Mouse (Mus musculus) urinary bladder, postnatal 36 days (tissue): ENCODE measurements around the gene Selenoi.

ENCODE experiments used
- DNase-seq, 2 experiments: peaks; one replicate each; pipeline ENCODE4 v3.0.0; 2022; ENCODE audit warnings: low spot score in 2 of 2, mixed read lengths in 1 of 2

Gene Selenoi

DNA sequence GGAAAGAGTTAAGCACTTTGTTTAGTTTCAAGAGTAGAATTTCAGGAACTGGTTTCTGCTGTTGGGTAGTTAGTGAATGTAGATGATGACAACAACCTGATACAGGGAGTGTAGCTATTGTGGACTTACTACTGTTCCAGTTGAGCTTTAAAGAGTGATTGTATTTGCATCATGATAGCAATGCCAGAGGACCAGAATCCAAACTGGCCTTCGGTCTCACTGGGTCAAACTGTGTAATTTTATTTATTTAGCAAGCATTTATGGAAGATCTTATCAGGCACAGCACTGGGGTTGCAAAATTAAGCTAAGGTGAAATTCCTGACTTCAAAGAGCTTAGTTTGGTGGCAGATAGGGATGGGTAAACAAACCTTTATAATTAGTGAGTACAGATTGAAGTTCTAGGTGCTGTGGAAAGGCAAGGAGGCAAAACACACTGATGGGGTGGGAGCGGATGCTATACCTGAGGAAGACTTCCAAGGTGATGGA lies 3.3 kb downstream of the Selenoi start:
- no peak for DNase-seq

DNA sequence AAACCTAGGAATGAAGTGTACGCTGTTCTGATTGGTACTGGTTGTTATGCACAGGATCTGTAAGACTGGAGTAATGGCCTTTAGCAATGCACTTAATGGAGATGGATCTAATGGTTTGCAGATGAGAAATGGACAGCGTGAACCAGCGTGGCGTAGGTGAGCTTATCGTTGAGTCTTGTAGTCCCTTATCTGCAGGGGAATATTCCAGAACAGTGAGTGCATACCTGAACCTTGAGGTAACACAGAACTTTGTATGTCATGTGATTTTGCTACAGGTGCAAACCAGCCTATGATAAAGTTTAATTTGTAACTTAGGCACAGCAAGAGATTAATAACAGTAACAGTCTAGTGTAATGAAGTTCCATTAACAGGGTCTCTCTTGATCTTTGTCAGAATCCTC lies 6.2 kb downstream of the Selenoi start:
- DNase-seq: no peak

DNA sequence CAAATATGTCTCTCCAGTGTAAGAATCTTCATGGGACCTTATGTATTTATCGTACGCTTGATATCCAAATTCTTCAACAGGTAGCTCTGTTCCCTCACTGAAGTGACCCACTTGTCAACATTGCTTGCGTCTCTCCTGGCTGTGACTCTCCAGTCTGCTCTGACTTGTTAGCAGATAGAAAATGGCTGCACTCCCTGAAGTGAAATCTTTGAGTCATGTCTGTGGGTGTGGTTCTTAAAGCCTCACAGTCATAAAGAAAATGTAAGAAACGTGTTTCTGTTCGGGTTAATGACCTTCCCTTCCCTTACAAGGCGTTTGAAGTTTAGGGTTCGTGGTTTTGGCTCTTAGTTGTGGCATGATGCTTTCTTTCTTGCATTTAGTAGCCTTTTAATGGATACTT lies 8.2 kb downstream of the Selenoi start:
- no peak for DNase-seq

DNA sequence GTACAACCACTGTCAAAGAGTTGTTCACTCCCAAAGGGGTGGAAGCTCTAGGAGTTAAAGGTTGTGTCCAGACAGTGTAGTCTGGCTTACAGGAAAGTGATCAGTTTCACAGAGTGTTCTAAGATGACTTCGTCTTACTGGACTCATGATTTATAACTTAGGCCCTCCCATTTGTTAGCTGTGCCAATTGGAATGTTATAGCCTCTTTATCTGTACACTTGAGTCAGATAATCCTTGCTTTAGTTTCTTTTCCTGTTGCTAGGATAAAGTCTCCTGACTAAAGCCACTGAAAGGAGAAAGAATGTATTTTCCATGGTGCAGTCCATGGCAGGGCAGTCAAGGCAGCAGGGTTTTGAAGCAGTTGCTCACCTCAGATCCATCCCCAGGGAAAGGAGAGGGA lies 10.0 kb downstream of the Selenoi start:
- DNase-seq: no peak

DNA sequence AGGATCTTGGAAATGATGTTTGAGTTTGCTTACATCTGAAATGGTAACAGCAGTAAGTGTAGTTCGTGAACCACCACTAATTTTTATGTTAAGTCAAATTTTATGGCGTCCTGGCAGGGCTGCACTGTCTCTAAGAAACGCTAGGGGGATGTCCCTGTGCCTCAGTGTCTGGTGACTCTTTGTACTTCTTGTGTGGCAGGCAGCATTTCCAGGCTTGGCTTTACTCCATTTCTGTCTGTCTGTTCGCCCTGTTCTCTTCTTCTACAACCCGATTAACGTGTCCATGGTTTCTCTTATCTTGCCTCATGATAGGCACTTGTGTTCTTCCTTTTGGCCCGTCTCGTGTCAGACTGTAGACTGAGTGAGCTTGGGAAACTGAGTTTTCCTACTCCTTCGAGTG lies 11.4 kb downstream of the Selenoi start:
- no peak for DNase-seq

DNA sequence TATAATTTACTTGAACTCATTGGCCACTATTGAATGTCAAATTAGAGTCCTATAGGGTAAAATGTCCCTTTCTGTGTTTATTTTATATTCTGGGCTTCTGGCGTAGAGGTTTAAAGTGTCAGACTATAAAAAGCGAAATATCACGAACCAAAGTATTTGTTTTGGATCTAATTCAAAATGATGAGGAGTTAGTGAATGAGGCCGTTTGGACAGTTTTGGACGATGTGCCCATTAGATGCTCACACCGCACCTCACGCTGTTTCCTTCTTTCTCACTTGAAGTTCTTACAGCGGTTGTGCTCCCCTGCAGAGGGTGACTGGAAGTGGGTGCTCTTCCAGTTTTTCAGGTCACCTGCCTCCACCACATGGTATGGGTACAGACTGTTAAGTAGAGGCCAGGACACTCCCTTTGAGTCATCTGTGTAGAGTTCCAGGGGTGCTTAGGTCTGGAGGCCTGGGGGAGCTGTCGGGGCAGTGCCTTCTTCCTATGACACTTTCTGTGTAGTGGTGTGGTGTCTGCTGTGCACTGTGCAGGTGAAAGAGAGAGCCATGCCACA lies 13.6 kb downstream of the Selenoi start:
- DNase-seq: no peak

DNA sequence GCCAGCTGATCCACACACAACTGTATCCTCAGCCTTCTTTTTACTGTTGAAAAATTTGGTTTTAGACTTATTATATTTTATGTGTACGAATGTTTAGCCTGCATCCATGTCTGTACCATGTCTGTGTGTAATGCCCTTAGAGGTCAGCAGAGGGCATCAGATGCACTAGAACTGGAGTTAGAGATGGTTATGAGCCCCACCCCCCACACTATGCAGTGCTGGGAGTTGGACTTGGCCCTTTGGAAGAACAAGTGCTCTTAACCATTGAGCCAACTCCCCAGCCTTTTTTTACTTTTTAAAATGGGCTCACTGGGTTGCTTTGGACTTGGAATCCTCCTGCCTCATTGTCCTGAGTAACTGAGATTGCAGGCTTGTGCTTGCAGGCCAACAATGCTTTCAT lies 15.3 kb downstream of the Selenoi start:
- DNase-seq: no peak

DNA sequence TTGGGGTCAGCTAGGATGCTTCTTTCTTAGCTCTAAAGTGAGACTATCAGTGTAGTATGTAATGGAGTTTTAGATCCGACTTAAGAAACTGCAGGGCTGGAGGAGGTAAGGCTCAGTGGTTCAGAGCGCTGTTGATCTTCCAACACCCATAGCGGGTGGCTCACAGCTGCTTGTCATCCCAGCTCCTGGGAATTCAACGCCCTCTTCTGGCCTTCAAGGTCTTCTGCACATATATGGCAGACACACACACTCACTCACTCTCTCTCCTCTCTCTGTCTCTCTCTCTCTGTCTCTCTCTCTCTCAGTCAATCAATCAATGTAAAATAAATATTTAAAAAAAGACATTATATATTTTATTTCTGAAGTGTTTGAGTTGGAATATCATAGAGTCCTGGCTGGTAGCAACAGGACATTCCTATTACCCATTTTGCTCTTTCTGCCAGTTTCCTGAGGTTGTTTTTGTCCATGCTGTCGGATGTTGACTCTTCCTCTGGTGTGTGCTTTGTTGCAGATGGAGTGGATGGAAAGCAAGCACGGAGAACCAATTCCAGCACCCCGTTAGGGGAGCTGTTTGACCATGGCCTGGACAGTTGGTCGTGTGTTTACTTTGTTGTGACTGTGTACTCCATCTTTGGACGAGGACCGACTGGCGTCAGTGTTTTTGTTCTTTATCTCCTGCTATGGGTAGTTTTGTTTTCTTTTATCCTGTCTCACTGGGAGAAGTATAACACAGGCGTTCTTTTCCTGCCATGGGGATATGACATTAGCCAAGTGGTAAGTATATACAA lies 23.4 kb downstream of the Selenoi start:
- DNase-seq: no peak

DNA sequence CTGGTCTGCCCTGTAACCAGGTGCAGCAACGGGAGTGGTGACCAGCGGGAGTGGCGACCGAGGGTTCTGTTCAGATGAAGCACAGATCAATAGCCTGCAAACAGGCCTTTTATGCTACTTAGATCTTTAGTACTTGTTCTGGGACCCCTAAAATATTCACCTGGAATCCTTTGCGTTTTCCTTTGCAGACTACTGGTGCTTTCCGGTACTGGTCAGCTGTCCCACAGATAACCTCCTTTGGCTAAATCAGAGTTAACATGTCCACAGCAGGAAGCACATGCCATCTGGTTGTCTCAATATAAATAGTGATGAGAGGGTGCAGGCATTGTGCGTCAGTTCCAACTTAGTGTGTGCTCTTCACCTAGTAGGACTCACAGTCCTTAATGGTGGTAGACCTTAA lies 26.4 kb downstream of the Selenoi start:
- DNase-seq: no peak

DNA sequence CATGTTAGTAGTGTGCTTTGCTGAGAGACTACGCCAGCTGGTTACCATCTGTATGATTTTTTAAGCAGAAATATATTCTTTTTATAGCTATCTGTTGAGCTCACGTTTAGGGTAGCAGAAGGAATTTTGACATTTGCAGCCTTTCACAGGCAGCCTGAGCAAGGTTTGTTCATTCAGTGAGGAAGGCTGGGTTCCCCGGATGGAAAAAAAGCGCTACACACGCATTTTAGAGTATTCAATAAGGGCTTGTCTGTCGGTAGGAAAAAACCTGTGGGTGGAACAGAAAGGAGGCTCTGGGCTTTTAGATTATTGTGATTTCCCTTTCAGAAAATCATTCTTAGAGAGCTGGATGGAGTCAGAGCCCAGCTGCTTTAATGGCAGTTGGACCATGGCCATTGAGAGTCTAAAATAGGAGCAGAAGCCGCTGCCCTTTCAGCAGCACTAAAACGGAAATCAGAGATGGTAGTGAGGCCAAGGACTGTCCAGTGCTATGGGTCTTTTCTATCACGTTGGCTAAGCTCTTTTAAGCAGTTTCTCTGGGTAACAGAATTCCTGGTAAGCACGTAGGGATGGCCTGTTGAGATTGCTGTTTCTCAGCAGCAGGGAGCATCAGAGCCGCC lies 38.3 kb downstream of the Selenoi start:
- no peak for DNase-seq

DNA sequence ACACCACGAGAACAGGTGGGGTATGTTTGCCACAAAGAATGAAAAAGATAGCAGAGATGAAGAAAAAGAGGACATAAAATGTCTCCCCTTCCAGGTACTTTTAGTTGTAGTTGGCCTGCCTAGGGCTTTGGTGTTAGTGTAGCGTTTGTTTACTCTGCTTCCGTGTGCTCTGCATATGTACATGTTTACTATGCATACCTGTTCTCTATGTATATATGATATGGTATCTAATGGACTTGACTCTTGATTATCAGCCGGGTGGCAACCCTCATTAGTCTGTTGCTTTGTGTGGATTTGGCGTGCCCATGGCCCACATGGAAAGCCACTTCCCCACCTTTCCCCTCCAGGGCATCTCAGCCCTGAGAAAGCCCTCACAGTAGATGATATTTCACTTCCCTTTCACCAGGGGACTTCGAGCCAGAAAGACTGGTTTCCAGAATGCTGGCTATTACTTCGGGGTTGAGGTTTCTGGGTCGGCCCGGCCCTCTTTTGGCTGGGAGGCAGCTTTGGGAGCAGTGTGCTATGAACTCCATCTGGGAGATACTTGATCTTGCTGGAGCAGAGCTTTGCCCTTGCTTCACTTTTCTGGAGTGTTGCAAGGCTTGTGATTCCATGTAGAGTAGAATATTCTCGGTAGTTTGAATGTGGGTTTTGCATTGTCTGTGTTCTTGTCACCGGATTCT lies 39.4 kb downstream of the Selenoi start:
- DNase-seq: peak in 1 of 2 experiments; percentile 71

DNA sequence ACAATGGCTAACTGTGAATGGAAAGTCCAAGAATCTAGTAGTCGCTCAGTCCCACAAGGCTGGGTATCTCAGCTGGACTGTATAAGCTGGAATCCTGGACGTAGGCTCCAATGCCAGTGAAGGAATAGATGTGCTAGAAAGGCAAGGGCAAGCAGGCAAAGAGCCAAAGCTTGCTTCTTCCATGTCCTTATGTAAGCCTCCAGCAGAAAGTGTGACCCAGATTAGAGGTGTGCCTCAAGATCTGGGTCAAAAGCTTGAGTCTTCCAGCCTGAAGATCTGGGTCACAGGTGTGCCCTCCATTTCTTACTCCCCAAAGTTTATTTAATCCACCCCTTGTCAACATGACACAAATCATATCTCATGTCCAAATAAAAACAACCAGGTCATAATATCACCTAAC lies 44.0 kb downstream of the Selenoi start:
- DNase-seq: no peak

DNA sequence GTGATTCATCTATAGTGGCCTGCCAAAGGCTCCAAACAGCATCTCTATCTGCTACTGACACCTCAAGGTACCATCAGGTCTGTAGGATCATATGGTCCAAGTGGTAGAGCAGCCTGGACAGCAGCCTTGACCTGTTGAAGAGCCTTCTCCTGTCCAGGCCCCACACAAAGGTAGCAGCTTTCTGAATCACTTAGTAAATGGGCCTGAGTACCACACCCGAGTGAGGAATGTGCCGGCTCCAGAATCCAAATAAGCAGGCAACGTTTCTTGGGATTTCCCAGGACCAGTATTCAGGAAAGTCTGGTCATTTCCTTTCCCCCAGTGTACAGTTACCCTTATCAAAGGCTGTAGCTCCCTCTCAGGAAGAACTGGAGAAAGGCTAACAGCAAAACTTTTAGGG lies 46.6 kb downstream of the Selenoi start:
- DNase-seq: no peak

DNA sequence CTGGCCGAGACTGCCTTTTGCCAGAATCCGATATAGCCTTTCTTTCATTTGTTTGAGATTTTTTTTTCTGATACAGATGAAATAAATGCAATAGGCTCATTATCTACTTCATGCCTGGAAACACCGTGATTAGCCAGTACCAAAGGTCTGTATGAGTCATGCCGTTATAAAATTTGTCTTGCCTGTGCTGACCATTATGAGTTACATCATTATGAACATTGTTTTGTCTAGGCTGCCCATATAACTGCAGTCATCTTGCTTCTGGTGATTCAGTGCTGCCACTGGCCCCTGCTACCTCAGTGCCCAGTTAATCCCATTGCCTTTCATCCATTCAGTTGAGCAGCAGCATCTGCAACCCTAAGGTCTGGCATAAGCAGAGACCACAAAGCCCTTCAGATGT lies 47.1 kb downstream of the Selenoi start:
- DNase-seq: no peak

DNA sequence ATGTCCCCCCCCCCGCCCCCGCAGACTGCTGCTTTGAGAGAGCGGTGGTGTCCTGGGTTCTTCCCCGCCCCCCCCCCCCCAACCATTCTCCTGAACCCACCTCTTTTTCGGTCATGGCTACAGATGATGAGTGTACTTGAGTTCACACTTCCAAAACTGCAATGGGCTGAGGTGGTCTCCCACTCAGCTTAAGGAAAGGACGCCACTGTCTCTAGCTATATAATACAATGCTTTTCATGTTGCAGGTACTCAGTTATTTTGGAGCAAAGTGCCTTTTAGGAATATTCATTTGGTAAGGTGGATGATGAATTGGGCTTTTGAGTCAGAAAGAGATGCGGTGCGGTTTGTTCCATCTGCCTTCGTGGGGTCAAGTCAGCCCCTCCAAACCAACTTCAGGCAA lies 48.5 kb downstream of the Selenoi start:
- no peak for DNase-seq

DNA sequence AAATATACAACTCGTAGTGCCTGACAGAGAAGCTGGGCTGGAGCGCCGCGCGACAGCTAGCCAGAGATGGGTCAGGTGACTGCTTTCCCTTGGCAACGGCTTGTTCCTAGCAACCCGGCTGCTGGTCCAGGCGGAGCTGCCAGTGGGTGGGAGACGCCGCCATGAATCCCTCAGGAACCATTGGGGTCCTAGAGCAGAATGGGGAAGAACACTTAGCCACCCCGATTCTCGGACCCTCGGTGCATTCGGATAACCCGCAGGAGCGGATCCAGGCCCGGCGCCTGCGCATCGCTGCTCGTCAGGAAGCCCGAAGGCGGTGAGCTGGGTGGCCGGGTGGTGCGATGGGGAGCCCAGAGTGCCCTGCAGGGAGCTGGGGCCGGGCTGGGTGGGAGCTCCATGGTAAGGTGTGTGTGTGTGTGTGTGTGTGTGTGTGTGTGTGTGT lies 48.9 kb downstream of the Selenoi start, which contains the start of gene Drc1:
Drc1 (plus strand) TSS at position 98 of the 442 bp plus-strand sequence.
- peak in 1 of 2 experiments; percentile 12 for DNase-seq

DNA sequence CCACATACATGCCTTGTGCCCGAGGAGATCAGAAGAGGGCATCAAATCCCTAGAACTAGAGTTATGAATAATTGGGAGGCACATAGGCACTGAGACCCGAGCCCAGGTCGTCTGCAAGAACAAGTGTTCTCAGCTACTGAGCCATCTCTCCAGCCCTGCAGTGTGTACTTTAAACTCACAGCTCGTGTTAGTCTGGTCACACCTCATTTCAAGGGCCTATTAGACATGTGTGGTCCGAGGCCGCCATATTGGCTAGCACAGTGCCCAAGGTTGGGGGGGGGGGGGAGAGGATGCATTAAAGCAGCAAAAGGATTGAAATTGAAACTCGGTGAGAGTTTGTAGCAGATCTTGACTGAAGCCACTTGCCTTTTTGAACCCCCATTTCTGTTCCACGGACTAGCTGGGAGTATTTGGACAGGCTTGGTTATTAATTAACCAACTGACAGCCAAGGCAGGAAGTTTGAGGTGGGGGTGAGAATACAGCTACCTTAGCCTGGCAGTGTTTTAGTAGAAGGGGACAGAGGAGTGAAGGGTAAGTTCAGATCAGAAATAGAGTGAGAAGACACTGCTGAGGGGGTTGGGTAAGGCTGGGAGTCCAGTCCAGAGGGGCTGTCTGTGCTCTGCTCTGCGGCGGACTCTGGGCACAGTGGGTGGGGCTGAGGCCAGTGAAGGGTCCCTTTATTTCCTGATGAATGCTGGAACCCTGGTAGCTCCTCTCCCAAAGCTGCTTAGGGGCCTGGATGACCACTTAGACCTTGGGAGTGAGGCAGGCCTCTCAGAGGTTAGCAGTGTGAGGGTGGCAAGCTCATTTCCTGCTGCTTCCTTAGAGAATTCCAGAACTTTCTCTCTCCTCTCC lies 53.8 kb downstream of the Selenoi start:
- no peak for DNase-seq

DNA sequence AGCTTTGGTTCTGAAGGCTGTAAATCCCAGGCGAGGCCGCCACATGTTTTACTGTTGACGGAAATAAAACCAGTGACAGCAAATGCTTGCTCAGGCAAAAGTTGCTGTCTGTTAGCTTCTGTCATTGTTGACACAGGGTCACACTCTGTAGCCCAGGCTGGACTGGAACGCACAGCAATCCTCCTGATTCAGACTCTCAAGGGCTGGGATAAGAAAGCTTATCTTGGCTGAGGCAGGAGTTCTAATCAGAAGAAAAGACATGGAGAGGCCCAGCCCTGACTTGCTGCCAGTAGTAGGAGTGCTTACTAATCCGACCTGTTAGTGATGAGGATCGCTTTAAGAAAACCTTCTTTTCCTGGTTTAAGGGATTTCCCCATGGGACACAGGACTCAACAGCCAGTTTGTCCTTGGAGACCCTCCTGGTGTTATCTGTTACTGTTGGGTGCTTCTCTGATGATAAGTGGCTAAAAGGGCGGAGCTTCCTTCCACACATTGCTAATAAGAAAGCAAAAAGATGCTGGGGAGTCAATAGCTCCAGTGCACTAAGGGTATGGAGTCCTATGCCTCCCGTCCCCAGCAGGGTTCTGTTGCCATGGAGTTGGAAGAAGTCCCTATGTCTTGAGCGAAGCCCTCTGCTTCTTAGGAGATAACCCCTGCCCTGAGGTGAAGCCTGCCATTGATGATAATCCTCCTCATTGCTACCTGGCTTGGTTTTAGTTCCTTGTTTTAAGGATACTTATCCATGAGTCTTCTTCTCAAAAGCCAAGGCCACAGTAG lies 54.9 kb downstream of the Selenoi start:
- DNase-seq: no peak
